Mouse (Mus musculus): Measurements from ENCODE around the gene Gls.

GRCm38 (mm10) chr1:52147431-52147830 is 85.6 kb downstream of the Gls start:
- TF ChIP-seq CTCF (IDR thresholded peaks at IDR 0.05; ENCODE audit: low read depth) (no peak), EP300 (optimal IDR thresholded peaks at IDR 0.05) (no peak)
